ENCODE assay signal across 10 mouse cellular contexts in the genomic region with DNA sequence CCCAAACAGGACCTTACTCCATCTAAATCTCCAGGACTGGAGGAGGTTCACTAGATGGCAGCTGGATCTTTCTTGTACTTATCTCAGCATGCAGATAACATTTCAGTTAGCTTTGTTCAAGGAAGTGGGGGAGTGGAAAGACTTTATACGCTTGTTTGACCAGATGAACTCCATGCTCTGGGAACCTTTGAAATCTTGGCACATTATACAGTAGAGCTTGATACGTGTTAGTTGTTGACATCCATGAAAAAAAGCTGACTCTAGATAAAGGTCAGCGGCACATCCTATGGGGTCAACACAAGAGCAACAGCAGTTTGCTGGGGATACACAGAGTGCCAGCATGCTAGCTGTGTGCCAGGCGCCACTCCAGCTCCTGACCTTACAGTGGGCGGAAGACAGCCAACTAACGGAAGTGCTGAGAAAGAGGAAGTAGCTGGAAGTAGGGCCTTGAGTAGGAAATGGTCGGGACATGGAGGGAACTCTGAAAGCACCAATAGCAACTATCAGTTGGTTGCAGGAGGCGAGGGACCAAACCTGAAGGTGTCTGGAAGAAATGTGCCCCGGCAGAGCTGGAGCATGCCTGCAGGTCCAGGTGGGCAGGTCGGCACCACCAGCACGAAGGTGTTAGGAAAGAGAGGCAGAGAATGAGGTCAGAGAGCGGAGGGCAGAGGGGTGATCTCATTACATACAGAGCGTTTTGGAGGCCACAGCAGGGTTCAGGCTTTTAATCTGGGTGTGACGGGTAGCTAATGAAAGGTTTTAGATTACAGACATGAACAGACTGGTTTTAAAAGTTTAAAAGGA. TPM values are rescaled to one million over a fixed set of nuclear protein-coding genes. Genes with fewer than 3 reads are reported as not detected.
DNase-seq lines count a peak whose midpoint lies in the region; ATAC-seq lines count a peak whose summit lies in the region.
"Had no signal": no experiment of that assay in that cellular context is flagged by ENCODE, and none has a peak within 500 bp of the region (broad histone marks: within the 10 kb centered on the region; RNA-seq: fewer than 3 reads in every experiment).

No protein-coding gene starts in this region.

- no peak overlapping the region for H3K4me3 ChIP-seq in liver, embryonic 11.5 days (ENCODE audit: low read depth, low read length)
- no peak overlapping the region for H3K4me3 ChIP-seq in midbrain, embryonic 16.5 days (ENCODE audit: low read depth, low read length)
- H3K4me3 ChIP-seq in midbrain, embryonic 15.5 days: no peak overlapping the region
- H3K4me3 ChIP-seq: erythroblast, embryonic 14.5 days; megakaryocyte, embryonic 14.5 days had no signal

- no peak for ATAC-seq in liver, embryonic 11.5 days (replicated peaks; ENCODE audit: low FRiP score)
- no peak for ATAC-seq in midbrain, embryonic 16.5 days
- ATAC-seq in midbrain, embryonic 15.5 days (replicated peaks): no peak

- no peak overlapping the region for H3K9ac ChIP-seq in liver, embryonic 11.5 days (ENCODE audit: low read depth, low read length)
- H3K9ac ChIP-seq in midbrain, embryonic 16.5 days (ENCODE audit: low read depth, low read length): no peak overlapping the region
- H3K9ac ChIP-seq in midbrain, embryonic 15.5 days: no peak overlapping the region

- peak; percentile 13 for DNase-seq in cerebellum, adult 9-10 months
- no peak for DNase-seq in cerebellum, adult 11-12 months
- peak; percentile 16 to 17 for DNase-seq in urinary bladder, postnatal 36 days (ENCODE audit: low spot score in 2 of 2)
- DNase-seq in urinary bladder, postnatal 4 days (ENCODE audit: low spot score in 2 of 2): no peak
- no peak for DNase-seq in liver, embryonic 11.5 days (ENCODE audit: low spot score)
- DNase-seq in testis, postnatal 14 days (ENCODE audit: low spot score): no peak

- H3K27me3 ChIP-seq in liver, embryonic 11.5 days (replicated peaks; ENCODE audit: control insufficient read depth, insufficient read depth, low read length): no peaks in the 10 kb centered on the region
- no peaks in the 10 kb centered on the region for H3K27me3 ChIP-seq in midbrain, embryonic 16.5 days (ENCODE audit: control insufficient read depth, insufficient read depth, low read depth, low read length)
- no peaks in the 10 kb centered on the region for H3K27me3 ChIP-seq in midbrain, embryonic 15.5 days (replicated peaks)
- H3K27me3 ChIP-seq: megakaryocyte, embryonic 14.5 days had no signal

- 48% methylated on average over 14 of the region's 14 CpGs for WGBS in liver, embryonic 11.5 days
- WGBS in midbrain, embryonic 16.5 days: 71% methylated on average over 14 of the region's 14 CpGs
- 74% methylated on average over 14 of the region's 14 CpGs for WGBS in midbrain, embryonic 15.5 days

- H3K36me3 ChIP-seq in liver, embryonic 11.5 days (ENCODE audit: control insufficient read depth, insufficient read depth, low read length): no peaks in the 10 kb centered on the region
- no peaks in the 10 kb centered on the region for H3K36me3 ChIP-seq in midbrain, embryonic 16.5 days (ENCODE audit: control insufficient read depth, insufficient read depth, low read length)
- H3K36me3 ChIP-seq in midbrain, embryonic 15.5 days (replicated peaks): no peaks in the 10 kb centered on the region

- no peak overlapping the region for H3K27ac ChIP-seq in liver, embryonic 11.5 days (ENCODE audit: low read depth, low read length)
- H3K27ac ChIP-seq in midbrain, embryonic 16.5 days (ENCODE audit: low read length): no peak overlapping the region
- no peak overlapping the region for H3K27ac ChIP-seq in midbrain, embryonic 15.5 days

- peaks cover 11% of the 10 kb centered on the region; the same call in 1 of the 2 replicates for H3K4me1 ChIP-seq in liver, embryonic 11.5 days (replicated peaks; ENCODE audit: control insufficient read depth, insufficient read depth, low read length)
- H3K4me1 ChIP-seq in midbrain, embryonic 16.5 days (ENCODE audit: control insufficient read depth, insufficient read depth, low read length): no peaks in the 10 kb centered on the region
- no peaks in the 10 kb centered on the region for H3K4me1 ChIP-seq in midbrain, embryonic 15.5 days

- H3K9me3 ChIP-seq in liver, embryonic 11.5 days (ENCODE audit: control insufficient read depth, low read length): no peaks in the 10 kb centered on the region
- no peaks in the 10 kb centered on the region for H3K9me3 ChIP-seq in midbrain, embryonic 16.5 days (replicated peaks; ENCODE audit: control insufficient read depth, low read length, poor library complexity, severe bottlenecking)
- no peaks in the 10 kb centered on the region for H3K9me3 ChIP-seq in midbrain, embryonic 15.5 days
- H3K9me3 ChIP-seq: megakaryocyte, embryonic 14.5 days had no signal

- peak overlapping the region; percentile 17; the same call in 1 of the 2 replicates for H3K4me2 ChIP-seq in liver, embryonic 11.5 days
- no peak overlapping the region for H3K4me2 ChIP-seq in midbrain, embryonic 16.5 days (ENCODE audit: low read length)
- no peak overlapping the region for H3K4me2 ChIP-seq in midbrain, embryonic 15.5 days

RNA-seq across cellular contexts. Expression of a gene that starts 11.4 kb away (rescaled TPM):
- polyA plus RNA-seq in liver, embryonic 11.5 days (2014; fragmentation: Nextera tagmentation; extraction: Ambion mirVana): 11.0 and 11.8 TPM in 2 replicates
- 9.6 and 12.3 TPM in 2 replicates for polyA plus RNA-seq in midbrain, embryonic 16.5 days (2015; fragmentation: Nextera tagmentation; extraction: Ambion mirVana)
- polyA plus RNA-seq in midbrain, embryonic 15.5 days (2015; fragmentation: Nextera tagmentation; extraction: Ambion mirVana): 9.2 and 13.4 TPM in 2 replicates

RNA-seq across cellular contexts. Expression of a gene that starts 36.9 kb away (rescaled TPM):
- 5.4 and 6.0 TPM in 2 replicates for polyA plus RNA-seq in liver, embryonic 11.5 days (2014; fragmentation: Nextera tagmentation; extraction: Ambion mirVana)
- 17.3 and 19.4 TPM in 2 replicates for polyA plus RNA-seq in midbrain, embryonic 16.5 days (2015; fragmentation: Nextera tagmentation; extraction: Ambion mirVana)
- 20.6 and 21.6 TPM in 2 replicates for polyA plus RNA-seq in midbrain, embryonic 15.5 days (2015; fragmentation: Nextera tagmentation; extraction: Ambion mirVana)
- polyA plus RNA-seq: erythroblast, embryonic 14.5 days had no signal

Comparison
In these comparisons a context has a peak if more than half of its experiments do, and no peak if none do; other contexts are left out.
1. DNase-seq: peak in cerebellum, adult 9-10 months (single experiment) and urinary bladder, postnatal 36 days (2 of 2); none in cerebellum, adult 11-12 months (single experiment), urinary bladder, postnatal 4 days (0 of 2), liver, embryonic 11.5 days (single experiment) and testis, postnatal 14 days (single experiment).